Mouse (Mus musculus): ENCODE data around the gene Dnaic2. TPM values are rescaled to one million over a fixed set of nuclear protein-coding genes. Genes with fewer than 3 reads are reported as not detected.

Gene Dnaic2
- total and polyA plus RNA-seq, 3 experiments: 0.59 to 0.93 (median 0.83) TPM

- TF ChIP-seq IRF4 (IDR thresholded peaks at IDR 0.05; ENCODE audit: low read depth, low read length) (peak; percentile 61), MEF2A (IDR thresholded peaks at IDR 0.05; ENCODE audit: borderline replicate concordance, low read depth, low read length) (peak; percentile 38; the same call in 1 of the 2 replicates), E2F4 (IDR thresholded peaks at IDR 0.05; ENCODE audit: insufficient replicate concordance, low read depth, low read length) (no peak), CHD2 (IDR thresholded peaks at IDR 0.05; ENCODE audit: low read length) (no peak), HCFC1 (IDR thresholded peaks at IDR 0.05; ENCODE audit: low read depth, low read length) (no peak), CHD1 (IDR thresholded peaks at IDR 0.05; ENCODE audit: low read depth, low read length) (no peak), RAD21 (IDR thresholded peaks at IDR 0.05; ENCODE audit: low read depth, low read length) (peak; percentile 31), MAZ (IDR thresholded peaks at IDR 0.05; ENCODE audit: low read depth, low read length) (no peak)
Measured at GRCm38 (mm10) chr11:114741451-114741850, 14.2 kb downstream of the Dnaic2 start (continued).

- H3K4me2 ChIP-seq (ENCODE audit: insufficient read depth, low read depth, poor library complexity, severe bottlenecking): peak overlapping the region; percentile 30; the same call in 1 of the 2 replicates
- dilution Hi-C loops (cut with MboI; ENCODE audit: extremely low pct_ligation_motif_present, extremely low pct_unique_long_range_greater_than_20kb, low sequenced_read_pairs): no loop called here
Measured at GRCm38 (mm10) chr11:114745134-114745533, 17.9 kb downstream of the Dnaic2 start.

DNA sequence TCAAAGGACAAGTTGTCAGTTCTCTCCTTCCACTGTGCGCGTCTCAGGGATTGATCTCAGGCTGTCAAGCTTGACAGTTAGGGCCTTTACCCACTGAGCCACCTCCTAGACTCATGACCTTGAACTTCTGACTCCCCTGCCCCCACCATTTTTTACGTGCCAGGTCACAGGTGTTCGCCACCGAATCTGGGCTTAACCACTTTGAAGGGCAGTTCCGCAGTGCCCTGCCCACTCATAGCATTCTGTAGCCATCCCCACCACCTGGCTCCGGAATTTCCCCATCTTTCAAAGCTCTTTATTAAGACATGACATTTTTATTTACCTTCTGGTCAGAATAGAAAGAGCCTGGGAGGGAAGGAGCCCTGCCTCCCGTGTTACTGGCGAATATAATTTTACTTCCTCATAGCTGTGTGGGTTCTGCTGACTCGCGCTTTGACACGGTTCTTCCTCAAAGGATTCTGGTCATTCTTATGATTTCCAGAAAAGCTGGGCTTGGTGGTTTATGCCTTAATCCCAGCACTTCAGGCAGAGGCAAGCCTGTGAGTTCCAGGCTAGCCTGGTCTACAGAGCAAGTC lies 20.4 kb downstream of the Dnaic2 start:
- no peak overlapping the region for H3K27ac ChIP-seq (ENCODE audit: insufficient read depth, low read depth)
- no peak overlapping the region for H3K9ac ChIP-seq (ENCODE audit: insufficient read depth, low read depth)
- H3K4me3 ChIP-seq (replicated peaks in 1 of 3; ENCODE audit: low read depth in 2 of 3, low read length in 2 of 3, poor library complexity in 1 of 3): no peak overlapping the region
- H3K36me3 ChIP-seq (replicated peaks in 1 of 2; ENCODE audit: control insufficient read depth in 1 of 2, insufficient read depth in 1 of 2, low read length in 1 of 2): no peaks in the 10 kb centered on the region
- H3K27me3 ChIP-seq (replicated peaks): peaks cover 3% of the 10 kb centered on the region
- peak; percentile 71 for DNase-seq (ENCODE audit: extremely low read depth)
- no peaks in the 10 kb centered on the region for H3K9me3 ChIP-seq (replicated peaks; ENCODE audit: low read length)
- peak; percentile 44; the same call in 1 of the 2 replicates for TF ChIP-seq CHD2 (IDR thresholded peaks at IDR 0.05; ENCODE audit: low read length)
- TF ChIP-seq ETS1 (conservative IDR thresholded peaks at IDR 0.05; ENCODE audit: low read depth, low read length): peak; percentile 45; the same call in 1 of the 2 replicates
- no peak for TF ChIP-seq TBP (conservative IDR thresholded peaks at IDR 0.05; ENCODE audit: low read depth, low read length)
- 0 out of 2 replicates have a peak, but pooled peaks have one; percentile 25 for TF ChIP-seq MEF2A (IDR thresholded peaks at IDR 0.05; ENCODE audit: borderline replicate concordance, low read depth, low read length)
- TF ChIP-seq TCF12 (IDR thresholded peaks at IDR 0.05; ENCODE audit: low read depth, low read length): peak; percentile 81
- TF ChIP-seq ZMIZ1 (IDR thresholded peaks at IDR 0.05; ENCODE audit: low read depth, low read length): no peak
- 0 out of 2 replicates have a peak, but pooled peaks have one; percentile 6 for TF ChIP-seq EP300 (IDR thresholded peaks at IDR 0.05; ENCODE audit: low read length)
- TF ChIP-seq BHLHE40 (IDR thresholded peaks at IDR 0.05; ENCODE audit: low read depth, low read length): peak; percentile 35; the same call in 1 of the 2 replicates
- no peak for TF ChIP-seq USF1 (IDR thresholded peaks at IDR 0.05; ENCODE audit: low read depth, low read length)
- H3K79me2 ChIP-seq (replicated peaks; ENCODE audit: control insufficient read depth, extremely low read depth, insufficient read depth, poor library complexity, severe bottlenecking): no peaks in the 10 kb centered on the region
- dilution Hi-C loops (cut with MboI; ENCODE audit: extremely low pct_ligation_motif_present, extremely low pct_unique_long_range_greater_than_20kb, low sequenced_read_pairs): no loop called here
- peak overlapping the region; percentile 23 for H3K4me2 ChIP-seq (ENCODE audit: insufficient read depth, low read depth, poor library complexity, severe bottlenecking)
- peaks cover 3 to 37% of the 10 kb centered on the region in 2 experiments for H3K4me1 ChIP-seq (ENCODE audit: control insufficient read depth in 1 of 2, insufficient read depth in 2 of 2)
- in situ Hi-C loops (cut with MboI; ENCODE audit: low pct_ligation_motif_present, low pct_unique_long_range_greater_than_20kb, low sequenced_read_pairs): no loop called here

More at GRCm38 (mm10) chr11:114745134-114745533, 17.9 kb downstream of the Dnaic2 start:
- H3K27ac ChIP-seq (ENCODE audit: insufficient read depth, low read depth): no peak overlapping the region
- no peaks in the 10 kb centered on the region for H3K79me2 ChIP-seq (replicated peaks; ENCODE audit: control insufficient read depth, extremely low read depth, insufficient read depth, poor library complexity, severe bottlenecking)
- TF ChIP-seq TBP (conservative IDR thresholded peaks at IDR 0.05; ENCODE audit: low read depth, low read length): no peak
- TF ChIP-seq GABPA (IDR thresholded peaks at IDR 0.05; ENCODE audit: insufficient replicate concordance, low read depth, low read length): no peak
- peak; percentile 80 to 99 for TF ChIP-seq CTCF (conservative IDR thresholded peaks at IDR 0.05 in 1 of 2, IDR thresholded peaks at IDR 0.05 in 1 of 2; ENCODE audit: low read depth in 2 of 2, low read length in 2 of 2)
- peak; percentile 41; the same call in 1 of the 2 replicates for TF ChIP-seq HCFC1 (IDR thresholded peaks at IDR 0.05; ENCODE audit: low read depth, low read length)
- TF ChIP-seq IRF4 (IDR thresholded peaks at IDR 0.05; ENCODE audit: low read depth, low read length): peak; percentile 54; the same call in 1 of the 2 replicates
- no peak for TF ChIP-seq MEF2A (IDR thresholded peaks at IDR 0.05; ENCODE audit: borderline replicate concordance, low read depth, low read length)
- peak; percentile 58; the same call in 1 of the 2 replicates for TF ChIP-seq NELFE (IDR thresholded peaks at IDR 0.05; ENCODE audit: low read depth, low read length)
- TF ChIP-seq MAZ (IDR thresholded peaks at IDR 0.05; ENCODE audit: low read depth, low read length): peak; percentile 74; the same call in 1 of the 2 replicates
- TF ChIP-seq NRF1 (IDR thresholded peaks at IDR 0.05; ENCODE audit: low read depth, low read length): 0 out of 2 replicates have a peak, but pooled peaks have one; percentile 22
- TF ChIP-seq TCF12 (IDR thresholded peaks at IDR 0.05; ENCODE audit: low read depth, low read length): 0 out of 2 replicates have a peak, but pooled peaks have one; percentile 44
- peak; percentile 94 for TF ChIP-seq SMC3 (IDR thresholded peaks at IDR 0.05; ENCODE audit: low read depth, low read length)
- no peak; the same call in none of the 2 replicates for TF ChIP-seq RAD21 (IDR thresholded peaks at IDR 0.05; ENCODE audit: low read depth, low read length)
- peak; percentile 52; the same call in 1 of the 2 replicates for TF ChIP-seq ELF1 (IDR thresholded peaks at IDR 0.05; ENCODE audit: low read depth, low read length)
- peak; percentile 50; the same call in 1 of the 2 replicates for TF ChIP-seq SIN3A (IDR thresholded peaks at IDR 0.05; ENCODE audit: low read length)
- TF ChIP-seq POLR2A (IDR thresholded peaks at IDR 0.05; ENCODE audit: low read depth, low read length): 0 out of 2 replicates have a peak, but pooled peaks have one; percentile 19
- peak; percentile 69 for TF ChIP-seq ZC3H11A (IDR thresholded peaks at IDR 0.05; ENCODE audit: low read depth, low read length)
- peak; percentile 45; the same call in 1 of the 2 replicates for TF ChIP-seq MAX (IDR thresholded peaks at IDR 0.05; ENCODE audit: low read length)
- H3K4me3 ChIP-seq (replicated peaks in 1 of 3; ENCODE audit: low read depth in 2 of 3, low read length in 2 of 3, poor library complexity in 1 of 3): no peak overlapping the region
- H3K9me3 ChIP-seq (replicated peaks; ENCODE audit: low read length): no peaks in the 10 kb centered on the region
- peaks cover 18 to 58% of the 10 kb centered on the region in 2 experiments for H3K4me1 ChIP-seq (ENCODE audit: control insufficient read depth in 1 of 2, insufficient read depth in 2 of 2)
- in situ Hi-C loops (cut with MboI; ENCODE audit: low pct_ligation_motif_present, low pct_unique_long_range_greater_than_20kb, low sequenced_read_pairs): no loop called here
- 0 out of 2 replicates have a peak overlapping the region, but pooled peaks have one; percentile 15 for H3K9ac ChIP-seq (ENCODE audit: insufficient read depth, low read depth)
- DNase-seq (ENCODE audit: extremely low read depth): peak; percentile 95
- no peaks in the 10 kb centered on the region for H3K36me3 ChIP-seq (replicated peaks in 1 of 2; ENCODE audit: control insufficient read depth in 1 of 2, insufficient read depth in 1 of 2, low read length in 1 of 2)
- peaks cover 2% of the 10 kb centered on the region for H3K27me3 ChIP-seq (replicated peaks)
